Mouse (Mus musculus) monocyte, adult 2 months (primary cell): ENCODE results near the gene Vmn1r179.
"Not testable (repeated sequence)": the region's sequence is repeated elsewhere in the genome, so short reads cannot be mapped to it uniquely, and the experiment has no call there.

ENCODE experiments used
- DNase-seq, 2 experiments: peaks; one replicate each; pipeline ENCODE4 v3.0.0; 2022; ENCODE audit warnings: low spot score in 2 of 2, low read depth in 1 of 2

The Vmn1r179 gene

GRCm38 (mm10) chr7:23926678-23927077 is at the start of gene Vmn1r179:
Gene Vmn1r179, plus strand, starts transcription at chr7:23926978.
- DNase-seq, result no peak

- DNase-seq, result no peak
Measured at GRCm38 (mm10) chr7:23891709-23892108, 35.1 kb upstream of the Vmn1r179 start, which contains the start of gene Vmn1r178. Gene Vmn1r178, plus strand, starts transcription at chr7:23892009.

- no peak for DNase-seq
Measured at GRCm38 (mm10) chr7:23950332-23950731, 23.6 kb downstream of the Vmn1r179 start, which contains the start of gene Vmn1r180. Gene Vmn1r180, plus strand, starts transcription at chr7:23950632.

- not testable (repeated sequence) for DNase-seq
Measured at GRCm38 (mm10) chr7:23968044-23968443, 41.3 kb downstream of the Vmn1r179 start.

- DNase-seq, result not testable (repeated sequence)
Measured at GRCm38 (mm10) chr7:23974315-23974714, 47.5 kb downstream of the Vmn1r179 start, which contains the start of gene Vmn1r181. Gene Vmn1r181, plus strand, starts transcription at chr7:23974615.
